Mouse (Mus musculus): ENCODE data around the gene Rgs7. TPM values are rescaled to one million over a fixed set of nuclear protein-coding genes. Genes with fewer than 3 reads are reported as not detected.

Gene Rgs7
- polyA plus RNA-seq, 2 experiments = not detected

- Histone ChIP-seq H3K4me2 (ENCODE audit: low read depth) (no peak overlapping the region), H3K36me3 (replicated peaks; ENCODE audit: control insufficient read depth, insufficient read depth, low read depth) (no peaks in the 10 kb centered on the region), H3K27ac (no peak overlapping the region), H3K4me3 (ENCODE audit: insufficient read depth in 1 of 2, low read depth in 2 of 2, low read length in 2 of 2) (no peak overlapping the region), H3K9ac (replicated peaks) (no peak overlapping the region), H3K9me3 (ENCODE audit: control insufficient read depth, low read length) (no peaks in the 10 kb centered on the region), H3K4me1 (replicated peaks; ENCODE audit: control insufficient read depth in 2 of 2, insufficient read depth in 2 of 2, low read length in 1 of 2) (no peaks in the 10 kb centered on the region), H3K27me3 (ENCODE audit: control insufficient read depth, insufficient read depth, low read length) (no peaks in the 10 kb centered on the region)
- no peak for ATAC-seq (ENCODE audit: insufficient read depth)
- 63% methylated on average over 2 of the region's 2 CpGs for WGBS (ENCODE audit: insufficient replicate concordance)
- DNase-seq (ENCODE audit: low read depth in 3 of 3, low spot score in 3 of 3) = no peak
- TF ChIP-seq EP300 (IDR thresholded peaks at IDR 0.05; ENCODE audit: low read depth) (no peak), CTCF (IDR thresholded peaks at IDR 0.05; ENCODE audit: low read depth) (no peak)
These were observed 363.8 kb downstream of the Rgs7 start for GRCm38 (mm10) chr1:175128525-175128924.

GRCm38 (mm10) chr1:175124416-175124815 lies 367.9 kb downstream of the Rgs7 start:
- DNase-seq (ENCODE audit: low read depth in 3 of 3, low spot score in 3 of 3) (no peak), ATAC-seq (ENCODE audit: insufficient read depth) (no peak)
- WGBS (ENCODE audit: insufficient replicate concordance) = 79% methylated on average over 3 of the region's 3 CpGs
- Histone ChIP-seq H3K9ac (replicated peaks) (no peak overlapping the region), H3K4me2 (ENCODE audit: low read depth) (no peak overlapping the region), H3K27ac (no peak overlapping the region), H3K9me3 (ENCODE audit: control insufficient read depth, low read length) (no peaks in the 10 kb centered on the region), H3K4me1 (replicated peaks; ENCODE audit: control insufficient read depth in 2 of 2, insufficient read depth in 2 of 2, low read length in 1 of 2) (no peaks in the 10 kb centered on the region), H3K36me3 (replicated peaks; ENCODE audit: control insufficient read depth, insufficient read depth, low read depth) (no peaks in the 10 kb centered on the region), H3K4me3 (ENCODE audit: insufficient read depth in 1 of 2, low read depth in 2 of 2, low read length in 2 of 2) (no peak overlapping the region), H3K27me3 (ENCODE audit: control insufficient read depth, insufficient read depth, low read length) (no peaks in the 10 kb centered on the region)
- TF ChIP-seq EP300 (IDR thresholded peaks at IDR 0.05; ENCODE audit: low read depth) = no peak
- no peak for TF ChIP-seq CTCF (IDR thresholded peaks at IDR 0.05; ENCODE audit: low read depth)

GRCm38 (mm10) chr1:175118904-175119555 lies 373.3 kb downstream of the Rgs7 start:
- Histone ChIP-seq H3K9ac (replicated peaks) (no peak overlapping the region), H3K27ac (no peak overlapping the region)
- 52% methylated on average over 4 of the region's 4 CpGs for WGBS (ENCODE audit: insufficient replicate concordance)

GRCm38 (mm10) chr1:175108270-175108860 lies 383.9 kb downstream of the Rgs7 start:
- Histone ChIP-seq H3K4me1 (replicated peaks; ENCODE audit: control insufficient read depth in 2 of 2, insufficient read depth in 2 of 2, low read length in 1 of 2) (peaks cover 0 to 4% of the 10 kb centered on the region in 2 experiments; a peak in 1 of 4 replicates), H3K4me3 (ENCODE audit: insufficient read depth in 1 of 2, low read depth in 2 of 2, low read length in 2 of 2) (no peak overlapping the region), H3K9ac (replicated peaks) (no peak overlapping the region), H3K36me3 (replicated peaks; ENCODE audit: control insufficient read depth, insufficient read depth, low read depth) (no peaks in the 10 kb centered on the region), H3K4me2 (ENCODE audit: low read depth) (no peak overlapping the region), H3K27ac (no peak overlapping the region), H3K27me3 (ENCODE audit: control insufficient read depth, insufficient read depth, low read length) (no peaks in the 10 kb centered on the region), H3K9me3 (ENCODE audit: control insufficient read depth, low read length) (no peaks in the 10 kb centered on the region)
- no peak for DNase-seq (ENCODE audit: low read depth in 3 of 3, low spot score in 3 of 3)
- TF ChIP-seq EP300 (IDR thresholded peaks at IDR 0.05; ENCODE audit: low read depth) = no peak
- TF ChIP-seq CTCF (IDR thresholded peaks at IDR 0.05; ENCODE audit: low read depth) = no peak
- ATAC-seq (ENCODE audit: insufficient read depth) = no peak
- WGBS (ENCODE audit: insufficient replicate concordance) = 56% methylated on average over 1 of the region's 1 CpGs

More at GRCm38 (mm10) chr1:175118904-175119555, 373.3 kb downstream of the Rgs7 start:
- H3K4me2 ChIP-seq (ENCODE audit: low read depth) = no peak overlapping the region
- no peak overlapping the region for H3K4me3 ChIP-seq (ENCODE audit: insufficient read depth in 1 of 2, low read depth in 2 of 2, low read length in 2 of 2)
- DNase-seq (ENCODE audit: low read depth in 3 of 3, low spot score in 3 of 3) (no peak), ATAC-seq (ENCODE audit: insufficient read depth) (no peak)
- no peaks in the 10 kb centered on the region for H3K9me3 ChIP-seq (ENCODE audit: control insufficient read depth, low read length)
- H3K36me3 ChIP-seq (replicated peaks; ENCODE audit: control insufficient read depth, insufficient read depth, low read depth) = no peaks in the 10 kb centered on the region
- TF ChIP-seq CTCF (IDR thresholded peaks at IDR 0.05; ENCODE audit: low read depth) (peak; percentile 27; the same call in 1 of the 2 replicates), EP300 (IDR thresholded peaks at IDR 0.05; ENCODE audit: low read depth) (no peak)
- H3K27me3 ChIP-seq (ENCODE audit: control insufficient read depth, insufficient read depth, low read length) = no peaks in the 10 kb centered on the region
- no peaks in the 10 kb centered on the region for H3K4me1 ChIP-seq (replicated peaks; ENCODE audit: control insufficient read depth in 2 of 2, insufficient read depth in 2 of 2, low read length in 1 of 2)

- Histone ChIP-seq H3K4me2 (ENCODE audit: low read depth) (no peak overlapping the region), H3K27me3 (ENCODE audit: control insufficient read depth, insufficient read depth, low read length) (no peaks in the 10 kb centered on the region), H3K9me3 (ENCODE audit: control insufficient read depth, low read length) (no peaks in the 10 kb centered on the region), H3K36me3 (replicated peaks; ENCODE audit: control insufficient read depth, insufficient read depth, low read depth) (no peaks in the 10 kb centered on the region), H3K4me1 (replicated peaks; ENCODE audit: control insufficient read depth in 2 of 2, insufficient read depth in 2 of 2, low read length in 1 of 2) (peaks cover 0 to 4% of the 10 kb centered on the region in 2 experiments; a peak in 1 of 4 replicates), H3K9ac (replicated peaks) (no peak overlapping the region), H3K27ac (no peak overlapping the region), H3K4me3 (ENCODE audit: insufficient read depth in 1 of 2, low read depth in 2 of 2, low read length in 2 of 2) (no peak overlapping the region)
- no peak for TF ChIP-seq EP300 (IDR thresholded peaks at IDR 0.05; ENCODE audit: low read depth)
- no peak for TF ChIP-seq CTCF (IDR thresholded peaks at IDR 0.05; ENCODE audit: low read depth)
- no peak for DNase-seq (ENCODE audit: low read depth in 3 of 3, low spot score in 3 of 3)
- ATAC-seq (ENCODE audit: insufficient read depth) = peak; percentile 70
- 5% methylated on average over 1 of the region's 1 CpGs for WGBS (ENCODE audit: insufficient replicate concordance)
These were observed 386.0 kb downstream of the Rgs7 start for GRCm38 (mm10) chr1:175106315-175106714.

Measured in liver, embryonic 14.5 days (tissue).